Mouse (Mus musculus): Measurements from ENCODE around the gene Cnih3. TPM values are rescaled to one million over a fixed set of nuclear protein-coding genes. Genes with fewer than 3 reads are reported as not detected.

The Cnih3 gene
- total RNA-seq, 2 experiments from 2014 or later = 0.18 to 0.42 TPM

GRCm38 (mm10) chr1:181407281-181407680 lies 54.9 kb downstream of the Cnih3 start:
- no peak for DNase-seq

GRCm38 (mm10) chr1:181408086-181408975 lies 55.9 kb downstream of the Cnih3 start:
- DNase-seq = no peak

DNA sequence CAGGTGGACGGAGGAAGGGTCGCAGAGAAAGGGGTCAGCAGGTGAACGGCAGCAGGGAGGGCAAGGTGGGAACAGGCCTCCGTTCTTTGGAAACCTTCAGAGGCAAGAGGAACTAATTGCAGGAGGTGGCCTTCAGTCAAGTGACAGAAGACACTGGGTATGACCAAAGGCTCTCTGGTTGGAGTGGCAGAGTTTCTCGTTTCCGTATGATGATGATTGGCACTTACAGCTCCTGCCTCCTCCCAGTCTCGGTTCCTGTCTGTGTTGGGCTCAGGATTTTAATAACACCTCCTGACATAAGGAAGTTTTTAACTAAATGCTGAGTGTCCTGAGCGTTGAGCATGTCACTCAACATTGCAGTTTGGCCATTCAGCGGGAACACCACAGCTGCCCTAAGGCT lies 57.3 kb downstream of the Cnih3 start:
- no peak for DNase-seq

DNA sequence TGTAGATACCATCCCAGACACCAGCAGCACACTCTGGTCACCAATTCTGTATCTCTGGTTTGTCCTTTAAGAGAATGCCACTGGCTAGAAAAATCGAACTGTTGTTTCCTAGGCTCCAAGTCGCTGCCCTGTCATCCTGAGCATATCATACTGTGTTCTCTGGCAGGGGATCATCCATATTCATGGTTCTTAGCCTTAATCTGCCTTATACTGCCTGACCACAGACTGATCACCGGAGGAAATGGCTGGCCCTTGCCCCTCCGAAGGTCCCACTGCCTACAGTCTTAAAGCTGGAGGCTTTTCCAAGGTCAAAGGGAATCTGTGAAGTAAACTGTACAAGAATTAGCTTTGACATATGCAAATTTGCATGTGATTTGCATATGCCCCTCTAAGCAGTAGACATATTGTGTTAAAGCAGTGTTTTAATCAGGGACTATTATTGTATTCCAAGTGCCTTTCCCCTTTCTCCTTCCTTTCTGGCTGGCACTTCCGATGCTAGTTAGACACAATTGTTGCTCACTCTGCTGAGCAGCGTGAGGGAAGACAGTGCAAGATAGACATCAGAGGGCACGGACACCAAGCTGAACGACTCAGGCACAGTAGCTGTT lies 58.3 kb downstream of the Cnih3 start:
- DNase-seq = no peak

GRCm38 (mm10) chr1:181414985-181415384 lies 62.6 kb downstream of the Cnih3 start:
- no peak for DNase-seq

- DNase-seq = no peak
Observed at GRCm38 (mm10) chr1:181416841-181417240, 64.4 kb downstream of the Cnih3 start.

DNA sequence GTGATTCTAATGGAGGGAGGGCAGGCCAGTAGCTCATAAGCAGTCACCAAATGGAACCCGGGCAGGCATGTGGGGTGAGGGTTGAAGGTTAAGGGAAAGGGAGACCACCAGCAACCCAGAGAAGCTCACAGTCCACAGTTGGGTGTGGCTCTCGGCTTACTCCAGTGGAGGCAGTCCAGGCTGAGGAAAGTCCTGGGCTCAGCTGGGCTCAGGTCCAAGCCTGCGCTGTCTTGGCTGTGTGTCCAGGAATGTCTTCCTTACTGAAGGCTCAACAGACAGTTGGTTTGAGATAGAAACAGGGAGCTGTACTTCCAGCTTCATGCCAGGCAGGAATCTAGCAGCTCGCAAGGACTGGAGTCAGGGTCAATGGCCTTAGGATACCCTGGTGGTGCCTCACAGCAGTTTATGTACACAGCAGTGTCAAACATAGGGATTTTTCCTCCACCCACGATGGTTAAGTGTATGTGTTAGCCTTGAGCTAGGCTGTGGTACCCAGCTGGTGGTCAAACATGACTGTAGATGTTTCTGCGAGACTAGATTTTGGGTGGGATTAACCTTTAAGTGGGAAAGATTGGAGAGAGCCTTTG lies 65.6 kb downstream of the Cnih3 start:
- DNase-seq = peak; percentile 64

- no peak for DNase-seq
Observed at GRCm38 (mm10) chr1:181420080-181420536, 67.7 kb downstream of the Cnih3 start.

GRCm38 (mm10) chr1:181422796-181423195 lies 70.4 kb downstream of the Cnih3 start:
- DNase-seq = no peak

- DNase-seq = no peak
Observed at GRCm38 (mm10) chr1:181424922-181425321, 72.5 kb downstream of the Cnih3 start.

- DNase-seq = no peak
Observed at GRCm38 (mm10) chr1:181425388-181425787, 73.0 kb downstream of the Cnih3 start.

- DNase-seq = no peak
Observed at GRCm38 (mm10) chr1:181426406-181426805, 74.0 kb downstream of the Cnih3 start.

- DNase-seq = no peak
Observed at GRCm38 (mm10) chr1:181433263-181433662, 80.8 kb downstream of the Cnih3 start.

GRCm38 (mm10) chr1:181435414-181435813 lies 83.0 kb downstream of the Cnih3 start:
- DNase-seq = no peak

GRCm38 (mm10) chr1:181440982-181441603 lies 88.7 kb downstream of the Cnih3 start:
- DNase-seq = no peak

DNA sequence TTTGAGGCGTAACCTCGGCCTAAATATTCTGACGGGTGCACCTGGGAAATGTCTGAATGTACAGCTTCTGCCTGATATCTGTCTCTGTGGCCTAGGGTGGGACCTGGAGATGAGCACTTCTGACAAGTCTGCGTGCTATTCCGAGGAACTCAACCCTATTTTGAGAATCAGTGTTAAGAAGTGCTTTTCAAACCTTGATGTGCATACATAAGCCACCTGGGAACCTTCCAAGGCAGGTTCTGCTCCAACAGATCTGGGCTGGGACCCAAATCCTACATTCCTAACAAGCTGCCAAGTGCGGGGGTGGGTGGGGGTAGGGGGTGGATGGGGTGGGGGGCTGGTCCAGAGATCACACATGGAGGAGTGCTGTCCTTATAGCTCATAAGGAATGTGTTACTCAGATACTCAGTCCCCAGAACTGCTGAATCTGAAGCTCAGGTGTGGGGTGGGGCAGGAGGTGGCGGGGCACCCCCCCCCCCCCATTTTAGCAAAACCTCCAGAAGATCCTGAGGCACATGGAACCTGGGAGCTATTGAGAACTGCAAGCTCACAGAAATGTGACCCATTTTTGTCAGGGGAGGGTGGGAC lies 89.3 kb downstream of the Cnih3 start:
- DNase-seq = no peak

DNA sequence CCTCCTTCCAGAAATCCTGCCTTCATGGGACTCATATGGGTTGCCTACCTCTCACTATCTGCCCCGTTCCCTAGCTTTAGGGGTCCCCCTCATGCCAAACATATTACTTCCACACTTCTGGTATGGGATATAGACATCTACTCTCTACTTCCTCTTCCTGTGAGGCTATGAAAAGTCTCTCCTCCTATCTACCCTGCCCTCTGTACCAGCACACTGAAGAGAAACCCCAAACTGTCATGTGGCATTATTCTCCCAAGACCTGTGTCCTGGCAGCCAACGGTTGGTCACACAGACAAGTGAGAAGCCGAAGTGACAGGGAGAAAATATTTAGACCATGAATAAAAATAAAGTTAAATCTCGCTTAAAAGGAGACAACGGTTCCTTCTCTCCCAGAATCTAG lies 92.6 kb downstream of the Cnih3 start:
- DNase-seq = no peak

DNA sequence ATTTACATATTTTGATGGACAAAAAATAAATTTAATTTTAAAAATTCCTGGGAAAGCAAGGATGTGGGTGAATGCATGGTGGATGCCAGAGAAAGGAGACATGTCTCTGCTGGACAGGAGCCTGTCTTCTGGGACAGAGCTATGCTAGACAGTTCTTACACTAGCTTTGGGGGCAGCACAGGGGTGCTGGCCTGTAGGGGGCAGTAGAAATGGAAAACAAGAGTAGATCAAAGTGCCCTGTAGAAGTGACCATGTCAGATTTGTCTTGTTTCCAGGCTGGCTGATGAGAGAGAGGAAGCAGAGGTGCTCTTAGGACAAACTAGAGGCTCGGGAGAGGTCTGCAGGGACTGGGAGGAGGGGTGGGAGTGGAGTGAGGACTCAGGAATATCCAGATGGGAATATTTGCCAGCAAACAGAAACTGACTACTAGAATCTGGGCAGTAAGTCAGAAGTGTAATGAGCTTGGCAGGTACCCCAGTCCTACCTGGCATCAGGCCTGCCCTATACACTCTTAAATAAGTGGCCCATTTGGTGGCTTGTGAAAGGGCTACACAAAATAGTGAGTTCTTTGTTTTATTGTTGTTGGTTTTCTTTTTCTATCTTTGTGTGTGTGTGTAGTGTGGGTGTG lies 93.3 kb downstream of the Cnih3 start:
- peak; percentile 18 for DNase-seq

- DNase-seq = no peak
Observed at GRCm38 (mm10) chr1:181446591-181447114, 94.2 kb downstream of the Cnih3 start.

DNA sequence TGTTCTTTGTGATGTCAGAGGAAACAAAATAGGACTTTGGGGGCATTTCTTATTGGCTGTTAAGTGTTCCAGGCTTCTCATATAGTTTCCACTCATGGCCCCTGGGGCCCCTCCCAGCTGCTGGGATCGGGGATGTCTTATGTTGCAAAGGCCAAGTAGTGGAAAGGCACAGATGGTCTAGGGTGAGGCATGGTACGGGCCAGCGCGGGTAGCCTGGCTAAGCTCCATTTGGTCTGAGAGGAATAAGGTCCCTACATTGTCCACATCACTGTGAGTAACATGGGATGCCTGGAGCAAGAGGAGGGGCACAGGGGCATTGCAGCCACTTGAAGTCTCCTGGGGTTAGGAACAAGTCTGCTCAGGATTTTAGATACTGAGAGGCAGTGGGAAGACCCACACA lies 95.1 kb downstream of the Cnih3 start:
- DNase-seq = no peak

GRCm38 (mm10) chr1:181448041-181448440 lies 95.6 kb downstream of the Cnih3 start:
- no peak for DNase-seq

GRCm38 (mm10) chr1:181453106-181453505 lies 100.7 kb downstream of the Cnih3 start:
- DNase-seq = no peak
